Mouse (Mus musculus) cerebellum, adult 8-10 months (tissue): Measurements from ENCODE around the gene Lrch1.

Experiments
- DNase-seq: peaks from one replicate; pipeline ENCODE4 v3.0.0; 2022

The Lrch1 gene

DNA sequence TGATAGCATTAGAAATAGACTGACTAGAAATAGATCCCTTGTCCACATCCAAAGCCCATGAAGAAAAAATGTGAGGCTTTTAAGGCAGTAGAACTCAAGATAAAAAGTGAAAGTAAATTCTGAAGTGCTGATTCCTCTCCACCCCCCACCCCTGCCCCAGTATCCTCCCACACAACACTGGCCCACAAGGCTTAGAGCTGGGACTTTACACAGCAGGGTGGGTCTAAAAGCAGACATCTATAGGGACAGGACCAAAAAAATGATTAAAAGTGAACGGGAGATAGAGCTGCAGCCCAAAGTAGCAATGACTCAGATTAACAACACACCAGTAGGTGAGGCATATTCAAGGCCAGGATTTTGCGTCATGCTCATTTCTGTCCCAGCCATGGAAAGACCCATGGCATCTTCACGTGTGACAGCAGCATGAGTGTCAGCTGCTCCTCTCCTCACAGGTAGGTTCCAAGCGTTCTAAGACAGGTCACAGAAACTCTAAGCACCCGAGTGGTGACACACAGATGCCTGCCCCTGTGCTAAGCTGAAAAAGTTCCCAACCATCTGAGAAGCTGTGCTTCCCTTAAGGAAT lies 29.1 kb downstream of the Lrch1 start:
- no peak for DNase-seq

DNA sequence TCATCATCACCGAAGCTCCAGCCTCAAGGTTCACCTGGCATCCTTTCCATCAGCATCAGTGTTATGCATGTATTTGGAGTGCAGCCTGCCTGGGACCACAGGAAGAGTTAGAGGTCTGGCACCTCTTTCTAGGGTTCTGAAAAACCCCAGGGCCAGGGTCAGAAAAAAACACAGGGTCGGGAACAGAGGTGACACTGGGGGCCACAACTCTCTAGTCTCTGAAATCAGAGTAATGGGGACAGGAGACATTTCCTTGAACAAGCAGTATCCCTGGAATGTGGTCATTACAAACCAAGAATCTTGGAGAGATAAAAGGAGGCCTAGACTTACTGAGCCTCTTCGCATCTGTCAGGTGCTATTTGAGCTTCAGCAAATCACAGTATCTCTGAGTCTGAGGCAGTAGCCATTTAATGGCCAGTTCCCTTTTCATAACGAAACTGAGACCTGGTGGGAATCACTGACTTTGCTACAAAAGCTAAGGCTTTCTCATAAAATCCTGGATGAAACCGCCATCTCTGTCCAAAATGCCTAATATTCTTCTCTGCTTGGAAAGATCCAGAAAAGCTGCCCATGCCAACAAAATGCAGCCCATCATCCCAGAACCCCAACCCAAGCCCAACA lies 30.1 kb downstream of the Lrch1 start:
- DNase-seq: no peak

- DNase-seq: no peak
These were observed 31.0 kb downstream of the Lrch1 start for GRCm38 (mm10) chr14:74916691-74917090.

GRCm38 (mm10) chr14:74916075-74916474 lies 31.6 kb downstream of the Lrch1 start:
- DNase-seq: no peak

DNA sequence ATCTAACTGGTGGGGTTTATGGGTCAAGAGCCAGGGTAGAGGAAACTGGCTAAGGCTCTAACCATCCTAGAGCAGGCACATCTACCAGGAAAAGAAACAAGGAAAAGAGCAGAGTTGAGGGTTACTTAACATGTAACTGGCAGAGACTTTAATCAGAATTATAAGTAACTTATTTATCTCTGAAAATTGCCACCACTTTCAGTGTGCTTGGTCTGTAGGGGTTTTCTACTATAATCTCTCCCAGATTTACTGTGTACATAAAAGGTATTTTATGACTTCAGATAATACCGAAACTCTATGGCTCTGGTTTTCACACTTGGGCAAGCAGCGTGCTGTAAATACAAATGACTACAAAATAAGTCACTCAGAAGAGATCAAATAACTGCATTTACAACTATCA lies 32.0 kb downstream of the Lrch1 start:
- no peak for DNase-seq

GRCm38 (mm10) chr14:74915025-74915424 lies 32.7 kb downstream of the Lrch1 start:
- no peak for DNase-seq

GRCm38 (mm10) chr14:74913381-74914230 lies 34.1 kb downstream of the Lrch1 start:
- no peak for DNase-seq

DNA sequence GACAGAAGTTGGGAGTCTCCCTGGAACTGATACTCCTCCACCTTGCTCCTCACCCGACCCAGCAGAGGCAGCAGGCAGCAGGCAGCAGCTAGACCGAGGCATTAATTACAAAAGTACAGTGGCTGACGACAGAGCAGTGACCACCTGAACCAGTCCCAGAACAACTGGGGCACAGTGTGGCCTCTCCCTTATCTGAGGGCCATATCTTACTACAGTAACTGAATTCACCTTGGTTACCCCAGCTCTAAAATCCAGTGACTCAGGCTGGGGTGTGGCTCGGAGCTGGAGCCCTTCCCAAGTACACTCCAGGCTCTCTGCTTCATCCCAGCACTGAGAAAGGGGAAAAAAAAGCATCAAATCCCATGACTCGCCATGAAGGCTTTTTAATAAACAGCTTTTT lies 37.3 kb downstream of the Lrch1 start:
- no peak for DNase-seq

- DNase-seq: no peak
These were observed 38.7 kb downstream of the Lrch1 start for GRCm38 (mm10) chr14:74909021-74909420.

GRCm38 (mm10) chr14:74908250-74908649 lies 39.4 kb downstream of the Lrch1 start:
- no peak for DNase-seq

GRCm38 (mm10) chr14:74907706-74908105 lies 40.0 kb downstream of the Lrch1 start:
- no peak for DNase-seq

GRCm38 (mm10) chr14:74905990-74906389 lies 41.7 kb downstream of the Lrch1 start:
- DNase-seq: no peak

GRCm38 (mm10) chr14:74904442-74904841 lies 43.2 kb downstream of the Lrch1 start:
- DNase-seq: no peak

DNA sequence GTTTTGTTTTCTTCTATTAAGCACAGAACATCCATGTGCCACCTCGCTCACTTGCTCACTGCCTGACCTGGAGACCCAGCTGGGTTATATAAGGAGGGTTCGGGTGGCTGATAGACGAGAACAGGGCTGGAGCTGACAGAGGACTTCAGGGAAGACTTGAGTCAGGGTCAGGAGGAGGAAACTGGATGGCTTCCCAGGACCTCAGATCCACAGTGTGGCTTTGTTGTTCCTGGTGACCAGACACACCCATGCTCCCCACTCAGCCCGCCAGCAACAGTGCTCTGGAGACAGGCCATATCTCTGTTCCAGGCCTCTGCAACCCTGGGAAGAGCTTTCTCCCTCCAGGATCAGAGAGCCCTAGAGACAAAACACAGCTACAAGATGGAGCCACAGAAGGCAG lies 44.6 kb downstream of the Lrch1 start:
- DNase-seq: no peak

GRCm38 (mm10) chr14:74900705-74901369 lies 46.8 kb downstream of the Lrch1 start:
- no peak for DNase-seq

GRCm38 (mm10) chr14:74899953-74900704 lies 47.5 kb downstream of the Lrch1 start:
- DNase-seq: no peak

DNA sequence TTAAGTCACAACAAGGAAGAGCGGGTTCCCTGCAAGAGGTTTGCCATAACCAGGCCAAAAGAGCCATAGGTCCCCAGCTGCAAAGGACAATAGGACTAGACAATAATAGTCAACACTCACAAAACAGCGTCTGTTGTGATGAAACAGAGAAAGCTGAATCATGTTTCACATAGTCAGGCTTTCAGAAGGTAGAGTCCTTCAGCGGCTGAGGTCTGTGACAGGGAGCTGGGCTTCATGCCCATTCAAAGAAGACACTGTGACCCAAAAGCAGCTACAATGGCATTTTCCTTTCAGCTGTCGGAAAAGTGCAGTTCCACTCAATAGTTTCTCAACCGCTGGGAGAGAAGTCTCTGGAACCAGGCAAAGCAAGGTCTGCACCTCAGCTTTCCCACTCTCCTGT lies 48.7 kb downstream of the Lrch1 start:
- DNase-seq: no peak

DNA sequence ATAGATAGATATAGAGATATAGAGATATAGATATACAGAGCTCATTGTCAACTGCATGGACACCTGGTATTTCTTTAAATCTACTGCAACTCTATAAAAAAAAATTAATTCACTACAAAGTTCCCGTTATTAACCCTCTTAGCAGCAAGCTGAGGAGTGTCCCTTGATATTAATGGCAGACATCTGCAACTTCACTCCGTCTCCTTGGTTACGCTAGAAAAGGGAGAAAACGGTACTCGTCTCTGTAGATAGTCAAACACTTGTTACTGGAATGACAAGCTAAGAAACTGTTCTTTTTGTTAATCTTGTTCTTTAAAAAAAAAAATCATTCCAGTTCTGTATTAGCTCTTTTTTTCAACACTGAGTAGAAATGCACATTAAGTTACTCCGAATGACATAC lies 54.0 kb downstream of the Lrch1 start:
- no peak for DNase-seq

GRCm38 (mm10) chr14:74893085-74893648 lies 54.5 kb downstream of the Lrch1 start:
- DNase-seq: no peak

DNA sequence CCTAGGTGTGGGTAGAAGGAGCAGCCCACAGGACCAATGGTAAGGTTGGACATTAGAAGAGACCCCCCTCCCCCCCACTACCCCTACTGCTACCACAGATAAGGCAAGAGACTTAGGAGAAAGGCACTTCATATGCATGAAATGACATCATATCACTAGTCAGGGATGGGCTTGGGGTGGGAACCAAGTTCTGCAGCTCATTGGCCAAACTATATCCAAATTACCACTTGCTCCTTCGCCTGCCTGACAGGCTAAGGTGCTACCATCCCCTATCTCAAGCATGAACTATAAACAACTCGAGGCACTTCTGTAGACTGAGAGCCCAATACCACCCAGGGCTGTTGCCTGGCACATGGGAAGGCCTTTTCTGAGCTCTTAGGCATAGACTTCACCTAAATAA lies 58.4 kb downstream of the Lrch1 start:
- DNase-seq: no peak

DNA sequence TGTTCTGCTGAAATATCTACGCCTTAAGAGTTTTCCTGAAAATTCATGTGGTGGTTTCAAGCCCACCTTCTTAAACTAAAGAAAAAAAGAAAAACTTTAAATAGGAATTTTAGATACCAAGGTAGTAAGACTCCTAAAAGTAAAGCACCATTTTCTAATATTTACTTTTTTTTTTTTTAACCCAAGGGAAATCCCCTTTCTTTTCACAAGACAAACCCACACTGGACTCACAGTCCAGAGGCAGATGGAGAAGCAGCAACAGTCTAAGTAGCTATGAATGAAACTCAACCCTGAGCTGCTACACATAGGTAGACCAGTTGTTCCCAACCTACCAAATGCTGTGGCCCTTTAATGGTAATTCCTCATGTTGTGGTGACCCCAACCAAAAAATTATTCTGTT lies 59.6 kb downstream of the Lrch1 start:
- DNase-seq: no peak

GRCm38 (mm10) chr14:74886453-74886852 lies 61.2 kb downstream of the Lrch1 start:
- no peak for DNase-seq

DNA sequence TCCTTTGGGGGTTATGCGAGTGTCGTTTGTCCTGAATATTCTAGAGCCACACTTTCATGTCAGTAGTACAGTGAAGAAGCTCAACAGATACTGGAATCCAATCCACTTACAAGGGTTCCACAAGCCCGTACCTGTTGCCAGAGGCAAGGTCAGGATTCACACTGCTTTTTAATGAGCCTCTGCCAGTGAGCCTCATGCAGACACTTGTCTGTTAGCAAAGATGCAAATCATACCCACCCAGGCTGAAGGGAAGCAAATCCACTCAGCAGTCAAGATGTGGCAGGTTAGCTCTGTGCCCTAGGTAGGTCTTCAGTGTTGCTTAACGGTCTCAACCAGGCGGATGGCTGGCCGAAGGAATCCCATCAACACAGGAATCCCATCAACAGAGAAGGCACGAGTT lies 62.8 kb downstream of the Lrch1 start:
- DNase-seq: no peak
